Comparison of ENCODE assay signal across 11 mouse cellular contexts in the genomic region with DNA sequence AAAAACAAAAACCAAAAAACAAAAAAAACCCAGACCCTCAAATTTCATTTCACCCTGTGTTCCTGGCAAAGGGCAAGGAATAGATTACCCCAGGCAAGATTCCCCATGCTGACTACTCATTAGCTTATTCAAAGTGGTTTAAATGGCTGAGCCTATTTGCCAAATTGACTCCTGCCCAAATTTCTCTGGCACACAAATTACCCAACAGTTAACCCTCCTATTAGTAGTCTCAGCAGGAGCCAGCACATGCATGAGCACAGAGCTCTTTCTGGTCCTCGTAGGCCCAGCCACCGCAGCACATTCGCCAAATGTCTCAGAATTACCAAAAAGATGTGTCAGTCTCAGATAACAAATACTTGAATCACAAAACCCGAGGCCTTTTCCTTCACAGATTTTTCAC.
A peak's percentile ranks its signal among the peaks of the same experiment; 100 is the strongest.
DNase-seq lines count a peak whose midpoint lies in the region; ATAC-seq and TF ChIP-seq lines count a peak whose summit lies in the region.
"Had no signal": no experiment of that assay in that cellular context is flagged by ENCODE, and none has a peak within 500 bp of the region (broad histone marks: within the 10 kb centered on the region; RNA-seq: fewer than 3 reads in every experiment).

No protein-coding gene starts in this region.

- H3K27me3 ChIP-seq in kidney, adult 2 months (replicated peaks; ENCODE audit: control insufficient read depth, insufficient read depth, low read length): no peaks in the 10 kb centered on the region
- no peaks in the 10 kb centered on the region for H3K27me3 ChIP-seq in midbrain, embryonic 16.5 days (ENCODE audit: control insufficient read depth, insufficient read depth, low read depth, low read length)
- H3K27me3 ChIP-seq: liver, embryonic 12.5 days had no signal

- no peak overlapping the region for H3K4me3 ChIP-seq in kidney, adult 2 months (ENCODE audit: insufficient read depth, low read depth, low read length)
- no peak overlapping the region for H3K4me3 ChIP-seq in midbrain, embryonic 16.5 days (ENCODE audit: low read depth, low read length)
- H3K4me3 ChIP-seq: liver, embryonic 12.5 days; myocyte had no signal

- WGBS in kidney, adult 2 months: 71% methylated on average over 4 of the region's 4 CpGs
- 9% methylated on average over 4 of the region's 4 CpGs for whole genome bisulfite sequencing in midbrain, embryonic 16.5 days

- H3K9me3 ChIP-seq in midbrain, embryonic 16.5 days (replicated peaks; ENCODE audit: control insufficient read depth, low read length, poor library complexity, severe bottlenecking): no peaks in the 10 kb centered on the region
- H3K9me3 ChIP-seq: liver, embryonic 12.5 days had no signal

- no peaks in the 10 kb centered on the region for H3K36me3 ChIP-seq in kidney, adult 2 months (ENCODE audit: control insufficient read depth, insufficient read depth, low read length)
- no peaks in the 10 kb centered on the region for H3K36me3 ChIP-seq in midbrain, embryonic 16.5 days (ENCODE audit: control insufficient read depth, insufficient read depth, low read length)
- H3K36me3 ChIP-seq: liver, embryonic 12.5 days had no signal

- ATAC-seq in midbrain, embryonic 16.5 days: peak; percentile 82
- ATAC-seq: intestine, postnatal 0 days; liver, embryonic 12.5 days had no signal

- TF ChIP-seq CTCF in kidney, adult 2 months (conservative IDR thresholded peaks at IDR 0.05; ENCODE audit: insufficient read depth, insufficient read length, low read depth, low read length): no peak

- H3K9ac ChIP-seq in midbrain, embryonic 16.5 days (ENCODE audit: low read depth, low read length): no peak overlapping the region
- H3K9ac ChIP-seq: liver, embryonic 12.5 days had no signal

- no peak for TF ChIP-seq POLR2A in kidney, adult 2 months (IDR thresholded peaks at IDR 0.05; ENCODE audit: low read depth, low read length)

- H3K27ac ChIP-seq in kidney, adult 2 months (ENCODE audit: insufficient read depth, low read depth, low read length): no peak overlapping the region
- peak overlapping the region; percentile 66 for H3K27ac ChIP-seq in midbrain, embryonic 16.5 days (ENCODE audit: low read length)
- H3K27ac ChIP-seq: liver, embryonic 12.5 days had no signal

- H3K4me2 ChIP-seq in midbrain, embryonic 16.5 days (ENCODE audit: low read length): no peak overlapping the region
- H3K4me2 ChIP-seq: liver, embryonic 12.5 days had no signal

- no peaks in the 10 kb centered on the region for H3K4me1 ChIP-seq in kidney, adult 2 months (ENCODE audit: control insufficient read depth, insufficient read depth, low read length)
- 0 out of 2 replicates have a peak, but pooled peaks cover 4% of the 10 kb centered on the region for H3K4me1 ChIP-seq in midbrain, embryonic 16.5 days (ENCODE audit: control insufficient read depth, insufficient read depth, low read length)

- peak; percentile 39 for DNase-seq in kidney, adult 2 months
- DNase-seq in kidney, postnatal 10 days: no peak
- DNase-seq in cerebellum, adult 8-10 months: peak; percentile 33
- DNase-seq in forelimb bud, embryonic 11.5 days (ENCODE audit: low read depth, low spot score): peak; percentile 24
- no peak for DNase-seq in retina, postnatal 1 day
- no peak for DNase-seq in natural killer cell, adult 2 months (ENCODE audit: low spot score in 2 of 2)
- DNase-seq in ovary, adult 18-20 months (ENCODE audit: low spot score): no peak

Comparison
In these comparisons a context has a peak if more than half of its experiments do, and no peak if none do; other contexts are left out.
1. DNase-seq: peak in kidney, adult 2 months (single experiment), cerebellum, adult 8-10 months (single experiment) and forelimb bud, embryonic 11.5 days (single experiment); none in kidney, postnatal 10 days (single experiment), retina, postnatal 1 day (single experiment), natural killer cell, adult 2 months (0 of 2) and ovary, adult 18-20 months (single experiment).